Mouse (Mus musculus): ENCODE measurements at regions not wholly inside any gene's neighbourhood (a gene's known extent, or its start where the extent isn't known, plus 50 kb on each side); places are given as distances from the start of the nearest gene placed in this dataset.

GRCm38 (mm10) chr12:107129232-107129631, 359.2 kb upstream of the 3110018I06Rik start:
- no peak for DNase-seq

GRCm38 (mm10) chr12:107131351-107131750, 357.1 kb upstream of the 3110018I06Rik start:
- DNase-seq = no peak

GRCm38 (mm10) chr12:107131841-107132240, 356.6 kb upstream of the 3110018I06Rik start:
- no peak for DNase-seq

- no peak for DNase-seq
These were observed 355.9 kb upstream of the 3110018I06Rik start for GRCm38 (mm10) chr12:107132501-107132900.

GRCm38 (mm10) chr12:107134353-107134752, 354.1 kb upstream of the 3110018I06Rik start:
- no peak for DNase-seq

- DNase-seq = no peak
These were observed 349.6 kb upstream of the 3110018I06Rik start for GRCm38 (mm10) chr12:107138677-107139400.

GRCm38 (mm10) chr12:107140957-107141595, 347.4 kb upstream of the 3110018I06Rik start:
- DNase-seq = no peak

GRCm38 (mm10) chr12:107142226-107142625, 346.2 kb upstream of the 3110018I06Rik start:
- no peak for DNase-seq

- DNase-seq = no peak
These were observed 341.8 kb upstream of the 3110018I06Rik start for GRCm38 (mm10) chr12:107146608-107147121.

- DNase-seq = no peak
These were observed 340.0 kb upstream of the 3110018I06Rik start for GRCm38 (mm10) chr12:107148451-107148850.

GRCm38 (mm10) chr12:107151089-107151488, 337.3 kb upstream of the 3110018I06Rik start:
- DNase-seq = no peak

- DNase-seq = no peak
These were observed 333.8 kb upstream of the 3110018I06Rik start for GRCm38 (mm10) chr12:107154668-107155067.

GRCm38 (mm10) chr12:107156791-107157428, 331.5 kb upstream of the 3110018I06Rik start:
- DNase-seq = no peak

GRCm38 (mm10) chr12:107159126-107159525, 329.3 kb upstream of the 3110018I06Rik start:
- DNase-seq = no peak

- DNase-seq = no peak
These were observed 328.3 kb upstream of the 3110018I06Rik start for GRCm38 (mm10) chr12:107160137-107160536.

- no peak for DNase-seq
These were observed 327.8 kb upstream of the 3110018I06Rik start for GRCm38 (mm10) chr12:107160628-107161027.

- DNase-seq = no peak
These were observed 317.5 kb upstream of the 3110018I06Rik start for GRCm38 (mm10) chr12:107170926-107171325.

- DNase-seq = no peak
These were observed 316.8 kb upstream of the 3110018I06Rik start for GRCm38 (mm10) chr12:107171676-107172075.

GRCm38 (mm10) chr12:107178676-107179075, 309.8 kb upstream of the 3110018I06Rik start:
- DNase-seq = no peak

- no peak for DNase-seq
These were observed 307.9 kb upstream of the 3110018I06Rik start for GRCm38 (mm10) chr12:107180501-107180900.

- DNase-seq = no peak
These were observed 307.1 kb upstream of the 3110018I06Rik start for GRCm38 (mm10) chr12:107181291-107181690.

- no peak for DNase-seq
These were observed 306.3 kb upstream of the 3110018I06Rik start for GRCm38 (mm10) chr12:107182091-107182655.

- DNase-seq = no peak
These were observed 305.1 kb upstream of the 3110018I06Rik start for GRCm38 (mm10) chr12:107183283-107183682.

Measured in lung, postnatal 14 days (tissue).